Mouse (Mus musculus) hindbrain, embryonic 13.5 days (tissue): Measurements from ENCODE around the gene Spdl1. TPM values are rescaled to one million over a fixed set of nuclear protein-coding genes. Genes with fewer than 3 reads are reported as not detected.

ENCODE experiments used
- ATAC-seq: fragments of 200-750 bp; cut with Nextera tagmentation; 2 replicates; pipeline ENCODE4 v1.8.0; 2017; ENCODE audit warnings: moderate TSS enrichment; ENCODE audit not compliant: low FRiP score
- H3K27ac ChIP-seq: fragments of 300-500 bp; sonication (generic); 2 replicates; pipeline ENCODE4 v1.5.1; 2015; ENCODE audit warnings: inconsistent platforms, mild to moderate bottlenecking, moderate library complexity
- H3K27me3 ChIP-seq: fragments of 300-500 bp; sonication (generic); 2 replicates; pipeline ENCODE4 v1.6.1; 2015; ENCODE audit warnings: mild to moderate bottlenecking, inconsistent platforms
- H3K36me3 ChIP-seq: fragments of 300-500 bp; sonication (generic); 2 replicates; pipeline ENCODE4 v1.6.1; 2015; ENCODE audit warnings: mild to moderate bottlenecking, inconsistent platforms
- H3K4me1 ChIP-seq: fragments of 300-500 bp; sonication (generic); replicated peaks from 2 replicates; pipeline ENCODE4 v1.6.1; 2015; ENCODE audit warnings: inconsistent platforms
- H3K4me2 ChIP-seq: fragments of 300-500 bp; sonication (generic); 2 replicates; pipeline ENCODE4 v1.6.1; 2015; ENCODE audit warnings: inconsistent platforms, mild to moderate bottlenecking, moderate library complexity
- H3K4me3 ChIP-seq: fragments of 300-500 bp; sonication (generic); 2 replicates; pipeline ENCODE4 v1.5.1; 2015; ENCODE audit warnings: mild to moderate bottlenecking, inconsistent platforms
- H3K9ac ChIP-seq: fragments of 300-500 bp; sonication (generic); 2 replicates; pipeline ENCODE4 v1.6.1; 2015; ENCODE audit warnings: mild to moderate bottlenecking, inconsistent platforms
- H3K9me3 ChIP-seq: fragments of 300-500 bp; sonication (generic); 2 replicates; pipeline ENCODE4 v1.6.1; 2016; ENCODE audit warnings: inconsistent platforms
- WGBS: fragments of 180-500 bp; shearing (Covaris S2); methylation state at CpG from one replicate; pipeline ENCODE4 v1.1.7; 2015; 5-methylcytosine and 5-hydroxymethylcytosine counted together
- polyA plus RNA-seq: library from polyadenylated mRNA; unstranded; fragments of >200 nt; fragmentation: Nextera tagmentation; extraction: Ambion mirVana; gene quantifications from 2 replicates; pipeline ENCODE4 v1.2.1, GENCODE M21; 2015

Spdl1 gene
- polyA plus RNA-seq = 5.4 and 5.7 TPM in 2 replicates

DNA sequence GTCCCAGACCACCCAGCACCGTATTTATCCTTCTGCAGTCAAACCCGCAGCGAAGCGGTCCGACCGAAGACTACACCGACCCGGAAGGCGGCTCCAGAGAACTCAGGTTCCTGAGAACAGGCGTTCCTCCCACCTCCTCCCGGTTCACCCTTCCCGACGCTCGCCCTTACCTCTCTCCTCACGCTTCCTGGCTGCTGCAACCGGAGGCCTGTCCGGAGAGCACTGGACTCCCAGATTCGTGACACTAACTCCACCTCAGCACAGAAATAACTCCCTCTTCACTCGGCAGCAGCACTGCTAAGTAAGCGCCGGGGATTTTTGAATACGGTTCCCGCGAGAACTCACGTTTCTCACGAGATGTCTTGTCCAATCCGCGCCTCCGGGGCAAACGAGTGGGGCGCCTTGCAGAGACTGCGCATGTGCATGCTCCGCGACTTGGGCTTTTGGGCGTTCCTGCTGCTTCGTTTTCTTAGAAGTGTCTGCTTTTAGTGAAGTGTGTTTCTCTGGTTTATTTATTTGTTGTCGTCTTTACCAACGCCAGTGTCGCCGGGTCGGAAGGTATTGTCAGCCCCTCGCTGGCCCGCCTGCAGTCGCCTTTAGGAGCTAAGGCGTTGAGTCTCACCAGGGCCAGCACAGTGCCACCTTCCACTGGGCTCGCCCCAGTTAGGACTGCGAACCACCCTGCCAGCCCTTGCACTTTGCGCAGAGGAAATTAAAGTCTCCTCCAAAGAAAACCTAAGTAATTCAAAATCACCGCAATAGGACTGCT is at the start of gene Spdl1:
Spdl1 (minus strand) TSS at position 324 of the 769 bp plus-strand sequence.
- H3K9me3 ChIP-seq = no peaks in the 10 kb centered on the region
- peak within 1 kb of the TSS; percentile 83 for H3K9ac ChIP-seq
- ATAC-seq = peak; percentile 97
- no peaks in the 10 kb centered on the region for H3K27me3 ChIP-seq
- H3K36me3 ChIP-seq = peaks cover 10% of the 10 kb centered on the region
- H3K4me3 ChIP-seq = peak within 1 kb of the TSS; percentile 67
- peaks cover 15% of the 10 kb centered on the region for H3K4me1 ChIP-seq
- peak within 1 kb of the TSS; percentile 76; the same call in 1 of the 2 replicates for H3K27ac ChIP-seq
- peak within 1 kb of the TSS; percentile 78 for H3K4me2 ChIP-seq
- under 1% methylated on average over 49 of the region's 49 CpGs for WGBS

DNA sequence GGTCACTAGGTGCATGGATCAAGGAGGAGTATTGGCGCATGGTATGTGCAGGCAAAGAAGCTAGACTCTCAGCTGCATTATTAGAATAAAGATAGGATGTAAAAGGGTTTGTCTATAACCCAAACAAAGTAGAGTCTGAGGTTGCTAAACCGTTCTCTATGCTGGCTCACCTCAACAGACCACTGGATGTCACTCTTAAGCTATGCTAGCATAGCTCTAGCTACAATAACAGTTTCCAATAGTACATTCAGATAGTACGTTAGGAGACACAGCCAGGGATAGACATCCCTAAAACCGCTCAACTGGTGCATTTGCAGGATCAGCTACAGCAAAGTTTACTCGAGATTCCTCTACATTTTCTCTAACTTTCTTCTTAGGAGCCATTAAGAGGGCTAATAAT is 48.1 kb upstream of the Spdl1 start:
- Histone ChIP-seq H3K4me2 (no peak overlapping the region), H3K36me3 (no peaks in the 10 kb centered on the region), H3K9ac (no peak overlapping the region), H3K4me3 (no peak overlapping the region), H3K27ac (no peak overlapping the region), H3K4me1 (no peaks in the 10 kb centered on the region), H3K27me3 (no peaks in the 10 kb centered on the region), H3K9me3 (no peaks in the 10 kb centered on the region)
- WGBS = 57% methylated on average over 5 of the region's 5 CpGs
- no peak; the same call in 1 of the 2 replicates for ATAC-seq

DNA sequence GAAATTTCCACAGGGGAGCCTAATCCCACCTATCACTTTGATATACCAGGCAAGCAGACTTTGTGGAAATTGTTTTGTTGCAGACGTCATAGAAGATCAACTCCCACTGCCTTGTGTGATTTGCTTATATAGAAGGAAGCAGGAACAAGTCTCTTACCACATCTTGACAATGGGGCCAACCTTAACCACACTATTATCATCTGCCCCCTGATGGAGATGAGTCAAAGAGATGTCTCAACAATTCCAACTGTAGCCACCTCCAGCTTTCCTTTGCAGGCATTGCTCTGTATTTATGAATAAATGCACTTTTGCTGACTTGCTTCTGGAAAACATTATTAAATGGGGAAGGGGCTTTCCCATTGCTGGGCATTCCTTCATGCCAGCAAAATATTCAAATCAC is 46.2 kb upstream of the Spdl1 start:
- no peak for ATAC-seq
- H3K27ac ChIP-seq = no peak overlapping the region

DNA sequence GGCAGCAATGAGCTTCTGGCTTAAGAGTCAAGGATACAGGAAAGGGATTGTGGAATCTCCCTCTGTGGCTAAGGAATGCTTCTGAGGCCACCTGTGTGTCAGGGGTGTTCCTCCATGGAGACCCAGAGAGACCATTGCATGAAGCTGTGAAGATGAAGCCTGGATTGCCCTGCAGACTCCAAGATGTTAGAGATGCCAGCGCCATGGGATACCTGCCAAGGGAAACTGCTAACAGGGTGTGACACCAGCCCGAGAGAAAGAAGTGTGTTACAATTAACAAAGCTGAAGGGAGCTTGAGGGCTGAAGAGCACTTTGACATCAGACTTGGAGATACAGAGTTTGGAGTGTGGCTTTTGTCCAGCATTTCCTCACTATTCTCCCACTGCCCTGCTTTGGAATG is 40.4 kb upstream of the Spdl1 start:
- H3K27ac ChIP-seq = no peak overlapping the region
- H3K4me1 ChIP-seq = no peaks in the 10 kb centered on the region
- 81% methylated on average over 2 of the region's 2 CpGs for whole genome bisulfite sequencing
- H3K9me3 ChIP-seq = no peaks in the 10 kb centered on the region
- no peaks in the 10 kb centered on the region for H3K27me3 ChIP-seq
- H3K9ac ChIP-seq = no peak overlapping the region
- H3K36me3 ChIP-seq = no peaks in the 10 kb centered on the region
- ATAC-seq = no peak
- no peak overlapping the region for H3K4me3 ChIP-seq
- H3K4me2 ChIP-seq = no peak overlapping the region

More for the DNA sequence above, 46.2 kb upstream of the Spdl1 start:
- H3K9me3 ChIP-seq = no peaks in the 10 kb centered on the region
- no peak overlapping the region for H3K9ac ChIP-seq
- no peaks in the 10 kb centered on the region for H3K27me3 ChIP-seq
- no peak overlapping the region for H3K4me2 ChIP-seq
- H3K4me1 ChIP-seq = no peaks in the 10 kb centered on the region
- WGBS = 90% methylated on average over 1 of the region's 1 CpGs
- H3K4me3 ChIP-seq = no peak overlapping the region
- no peaks in the 10 kb centered on the region for H3K36me3 ChIP-seq

DNA sequence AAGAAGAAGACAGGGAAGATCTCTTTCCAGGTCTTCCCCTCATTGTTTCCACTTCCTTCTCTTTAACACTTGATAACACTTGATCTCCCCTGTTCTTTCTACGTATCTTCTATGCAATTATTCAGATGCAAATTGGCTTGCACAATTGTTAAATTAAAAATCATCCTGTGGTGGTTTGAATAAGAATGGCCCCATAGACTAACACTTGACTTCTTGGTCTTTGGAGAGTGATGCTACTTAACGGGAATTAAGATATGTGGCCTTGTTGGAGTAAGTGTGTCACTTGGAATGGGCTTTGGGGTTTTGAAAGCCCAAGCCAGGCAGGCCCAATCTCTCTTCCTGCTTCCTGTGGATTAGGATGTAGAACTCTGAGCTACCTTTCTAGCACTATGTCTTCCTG is 39.0 kb upstream of the Spdl1 start:
- Histone ChIP-seq H3K9ac (no peak overlapping the region), H3K27me3 (no peaks in the 10 kb centered on the region), H3K9me3 (no peaks in the 10 kb centered on the region), H3K36me3 (no peaks in the 10 kb centered on the region), H3K4me1 (no peaks in the 10 kb centered on the region), H3K4me3 (no peak overlapping the region), H3K27ac (no peak overlapping the region), H3K4me2 (no peak overlapping the region)
- 73% methylated on average over 2 of the region's 2 CpGs for WGBS
- ATAC-seq = no peak

DNA sequence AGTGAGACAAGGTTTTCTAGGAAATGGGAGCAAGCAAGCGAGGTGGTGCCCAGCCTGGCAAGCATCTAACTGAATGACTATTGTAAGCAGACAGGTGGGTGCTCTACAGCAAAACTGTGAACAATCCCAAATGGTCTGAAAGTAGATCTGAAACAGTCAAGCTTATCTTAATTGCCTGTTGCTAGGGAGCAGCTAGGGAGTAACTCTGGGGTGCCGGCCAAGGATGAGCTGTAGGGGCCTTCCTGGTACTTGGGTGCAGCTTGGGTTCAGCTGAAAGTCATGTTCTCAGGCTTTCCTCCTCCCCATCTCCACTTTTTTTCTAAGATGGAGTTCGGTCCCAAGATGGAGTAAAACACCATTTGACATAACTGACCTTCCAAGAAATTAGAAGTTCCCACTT is 38.5 kb upstream of the Spdl1 start:
- H3K9me3 ChIP-seq = no peaks in the 10 kb centered on the region
- WGBS = 86% methylated on average over 3 of the region's 3 CpGs
- H3K4me1 ChIP-seq = no peaks in the 10 kb centered on the region
- no peak overlapping the region for H3K4me3 ChIP-seq
- H3K27ac ChIP-seq = no peak overlapping the region
- H3K36me3 ChIP-seq = no peaks in the 10 kb centered on the region
- H3K9ac ChIP-seq = no peak overlapping the region
- ATAC-seq = no peak
- H3K4me2 ChIP-seq = no peak overlapping the region
- no peaks in the 10 kb centered on the region for H3K27me3 ChIP-seq

DNA sequence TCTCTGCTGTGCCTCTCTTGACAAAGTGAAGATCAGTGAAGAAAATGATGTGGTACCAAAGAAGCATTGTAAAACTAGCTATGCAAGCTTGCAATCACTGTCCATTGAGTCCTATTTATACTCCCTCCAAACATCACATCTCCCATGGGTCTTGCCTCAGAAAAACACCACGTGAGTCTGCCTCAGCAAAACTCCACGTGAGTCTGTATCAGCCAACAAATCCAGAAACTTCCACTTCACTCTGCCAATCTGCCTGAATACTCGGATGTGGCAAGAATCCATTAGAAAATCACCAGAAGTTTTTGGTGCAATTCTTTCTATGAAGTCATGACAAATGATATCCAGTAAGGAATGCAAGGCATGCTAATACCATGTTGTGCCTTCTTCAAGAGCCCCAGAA is 38.0 kb upstream of the Spdl1 start:
- Histone ChIP-seq H3K4me2 (no peak overlapping the region), H3K27ac (no peak overlapping the region), H3K4me1 (no peaks in the 10 kb centered on the region), H3K27me3 (no peaks in the 10 kb centered on the region), H3K9ac (no peak overlapping the region), H3K36me3 (no peaks in the 10 kb centered on the region), H3K9me3 (no peaks in the 10 kb centered on the region), H3K4me3 (no peak overlapping the region)
- 85% methylated on average over 3 of the region's 3 CpGs for WGBS
- no peak for ATAC-seq

DNA sequence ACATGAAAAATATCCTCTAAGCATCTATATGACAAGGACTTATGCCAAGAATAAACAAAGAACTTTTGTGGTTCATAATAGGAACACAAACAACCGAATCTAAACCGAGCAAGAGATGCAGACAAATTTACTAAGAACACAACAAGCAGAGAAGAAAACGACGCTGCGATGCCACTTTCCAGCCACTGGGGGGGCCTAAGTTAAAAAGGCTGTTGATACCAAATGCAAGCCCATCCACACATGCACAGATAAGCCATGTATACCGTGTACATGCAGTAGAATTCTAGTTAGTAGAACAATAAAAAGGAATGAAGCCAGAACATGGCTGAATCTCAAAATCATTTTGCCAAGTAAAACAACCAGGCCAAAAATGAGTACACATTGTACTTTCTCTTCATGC is 35.2 kb upstream of the Spdl1 start:
- H3K4me2 ChIP-seq = no peak overlapping the region
- no peak overlapping the region for H3K4me3 ChIP-seq
- H3K4me1 ChIP-seq = no peaks in the 10 kb centered on the region
- no peaks in the 10 kb centered on the region for H3K36me3 ChIP-seq
- no peak overlapping the region for H3K9ac ChIP-seq
- H3K27ac ChIP-seq = no peak overlapping the region
- no peak for ATAC-seq
- H3K9me3 ChIP-seq = no peaks in the 10 kb centered on the region
- no peaks in the 10 kb centered on the region for H3K27me3 ChIP-seq
- 43% methylated on average over 6 of the region's 6 CpGs for whole genome bisulfite sequencing

DNA sequence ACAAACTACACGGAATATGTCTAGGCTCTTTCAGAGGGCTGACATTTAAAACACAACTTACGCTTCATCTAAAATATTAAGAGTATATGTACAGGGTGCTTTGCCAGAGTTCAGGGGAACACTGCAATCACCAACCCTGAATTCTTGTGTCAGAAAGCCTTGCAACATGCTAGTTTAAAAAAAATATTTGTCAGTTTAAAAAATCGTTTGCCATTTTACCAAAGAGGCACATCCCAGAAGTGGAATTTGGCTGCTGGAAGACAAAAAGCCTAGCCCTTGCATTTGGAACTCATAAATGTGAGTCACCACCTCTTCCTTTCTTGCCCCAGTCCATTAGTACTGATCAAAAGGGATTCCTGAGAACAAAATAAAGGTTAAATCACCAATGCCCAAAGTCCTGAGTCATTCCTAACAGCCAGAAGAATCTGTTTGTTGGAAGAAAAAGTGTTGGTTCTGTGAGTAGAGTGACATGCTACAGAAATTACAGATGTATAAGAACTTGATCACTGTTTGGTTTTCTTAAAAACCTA is 32.4 kb upstream of the Spdl1 start:
- no peak for ATAC-seq
- 84% methylated on average over 3 of the region's 3 CpGs for WGBS

DNA sequence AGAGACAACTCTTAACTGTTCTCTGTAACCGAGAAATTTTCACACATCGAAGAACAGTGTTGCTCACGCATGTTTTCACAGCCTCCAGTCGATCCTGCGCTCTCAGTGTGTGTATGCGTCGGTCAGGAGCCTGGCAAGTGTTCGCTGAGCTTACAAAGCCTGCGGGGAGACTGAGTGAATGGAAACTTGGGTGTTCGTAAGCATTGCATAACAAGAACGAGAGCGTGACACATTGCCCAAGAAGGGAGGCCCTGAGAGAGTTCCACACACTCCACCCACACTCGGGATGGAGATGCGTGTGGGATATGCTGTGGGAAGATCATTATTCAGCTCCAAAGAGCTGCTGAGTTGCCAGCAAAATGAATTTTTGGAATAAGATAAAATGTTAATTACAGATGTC is 31.7 kb upstream of the Spdl1 start:
- 82% methylated on average over 14 of the region's 14 CpGs for WGBS
- H3K27me3 ChIP-seq = no peaks in the 10 kb centered on the region
- no peak overlapping the region for H3K4me3 ChIP-seq
- H3K9ac ChIP-seq = no peak overlapping the region
- no peak overlapping the region for H3K27ac ChIP-seq
- no peaks in the 10 kb centered on the region for H3K9me3 ChIP-seq
- no peak overlapping the region for H3K4me2 ChIP-seq
- H3K36me3 ChIP-seq = no peaks in the 10 kb centered on the region
- ATAC-seq = no peak
- no peaks in the 10 kb centered on the region for H3K4me1 ChIP-seq

More for the DNA sequence above, 32.4 kb upstream of the Spdl1 start:
- H3K4me3 ChIP-seq = no peak overlapping the region
- H3K4me1 ChIP-seq = no peaks in the 10 kb centered on the region
- H3K9ac ChIP-seq = no peak overlapping the region
- H3K27me3 ChIP-seq = no peaks in the 10 kb centered on the region
- no peak overlapping the region for H3K27ac ChIP-seq
- no peaks in the 10 kb centered on the region for H3K36me3 ChIP-seq
- H3K9me3 ChIP-seq = no peaks in the 10 kb centered on the region
- H3K4me2 ChIP-seq = no peak overlapping the region

DNA sequence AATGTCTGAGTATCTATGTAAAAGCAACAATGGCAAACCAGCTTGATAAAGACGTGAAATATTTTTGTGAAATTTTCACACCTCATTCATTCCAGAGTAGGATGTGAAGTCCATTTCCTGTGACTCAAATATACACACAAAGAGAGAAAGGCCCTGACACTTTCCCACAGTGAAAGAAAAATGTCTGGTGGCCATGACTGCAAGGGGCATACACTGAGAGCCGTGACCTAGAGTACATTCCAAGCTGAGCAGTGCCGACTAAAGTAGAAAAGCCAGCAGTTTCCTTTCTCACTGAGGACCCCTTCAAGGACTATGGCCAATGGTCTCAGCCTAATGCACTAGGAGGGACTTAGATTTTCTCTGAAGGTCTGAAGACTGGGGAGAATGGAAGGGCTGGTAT is 23.2 kb upstream of the Spdl1 start:
- WGBS = 53% methylated on average over 3 of the region's 3 CpGs
- ATAC-seq = no peak
- no peak overlapping the region for H3K27ac ChIP-seq
- H3K4me3 ChIP-seq = no peak overlapping the region
- no peaks in the 10 kb centered on the region for H3K36me3 ChIP-seq
- no peaks in the 10 kb centered on the region for H3K9me3 ChIP-seq
- no peak overlapping the region for H3K9ac ChIP-seq
- no peak overlapping the region for H3K4me2 ChIP-seq
- no peaks in the 10 kb centered on the region for H3K4me1 ChIP-seq
- no peaks in the 10 kb centered on the region for H3K27me3 ChIP-seq

DNA sequence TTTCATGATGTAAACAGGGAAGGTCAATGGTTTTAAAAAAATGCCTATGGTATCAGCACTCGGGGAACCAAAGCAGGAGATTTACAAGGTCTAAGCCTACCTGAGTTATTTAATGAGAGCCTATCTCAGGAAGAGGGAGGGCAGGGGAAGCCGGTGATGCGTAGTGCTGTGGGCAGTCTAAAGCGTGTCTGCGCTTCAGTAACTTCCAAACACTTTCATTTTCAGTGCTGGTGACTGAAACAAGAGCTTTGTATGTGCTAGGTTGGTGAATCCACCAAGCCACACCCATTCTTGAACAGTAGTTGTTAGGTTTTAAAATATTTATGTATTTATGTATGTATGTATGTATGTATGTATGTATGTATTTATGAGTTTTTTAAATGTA is 12.8 kb upstream of the Spdl1 start:
- WGBS = 86% methylated on average over 5 of the region's 5 CpGs
- no peak overlapping the region for H3K4me3 ChIP-seq

More for the DNA sequence above, 12.8 kb upstream of the Spdl1 start:
- no peaks in the 10 kb centered on the region for H3K9me3 ChIP-seq
- no peak overlapping the region for H3K27ac ChIP-seq
- H3K27me3 ChIP-seq = peaks cover 9% of the 10 kb centered on the region; the same call in 1 of the 2 replicates
- H3K4me1 ChIP-seq = no peaks in the 10 kb centered on the region
- H3K9ac ChIP-seq = no peak overlapping the region
- no peaks in the 10 kb centered on the region for H3K36me3 ChIP-seq
- no peak overlapping the region for H3K4me2 ChIP-seq
- no peak for ATAC-seq
